Mouse (Mus musculus) liver, embryonic 16.5 days (tissue): ENCODE results near the gene Plcl1. TPM values are rescaled to one million over a fixed set of nuclear protein-coding genes. Genes with fewer than 3 reads are reported as not detected.

Experiments used
- ATAC-seq: fragments of 200-750 bp; cut with Nextera tagmentation; 2 replicates; pipeline ENCODE4 v1.8.0; 2017; ENCODE audit warnings: low read depth, mild to moderate bottlenecking, moderate number of reproducible peaks, moderate library complexity
- H3K27ac ChIP-seq: fragments of 300-500 bp; sonication (generic); 2 replicates; pipeline ENCODE4 v1.5.1; 2014; ENCODE audit warnings: mild to moderate bottlenecking, low read length
- H3K27me3 ChIP-seq: fragments of 300-500 bp; sonication (generic); 2 replicates; pipeline ENCODE4 v1.6.1; 2014; ENCODE audit warnings: low read depth, low read length, mixed read lengths; ENCODE audit not compliant: control insufficient read depth, insufficient read depth
- H3K36me3 ChIP-seq: fragments of 300-500 bp; sonication (generic); 2 replicates; pipeline ENCODE4 v1.6.1; 2014; ENCODE audit warnings: mild to moderate bottlenecking; ENCODE audit not compliant: control insufficient read depth, insufficient read depth
- H3K4me1 ChIP-seq: fragments of 300-500 bp; sonication (generic); 2 replicates; pipeline ENCODE4 v1.6.1; 2014; ENCODE audit warnings: low read depth, low read length, mixed read lengths; ENCODE audit not compliant: control insufficient read depth
- H3K4me2 ChIP-seq: fragments of 300-500 bp; sonication (generic); 2 replicates; pipeline ENCODE4 v1.6.1; 2014; ENCODE audit warnings: low read depth, low read length, mixed read lengths
- H3K4me3 ChIP-seq: fragments of 300-500 bp; sonication (generic); 2 replicates; pipeline ENCODE4 v1.5.1; 2014; ENCODE audit warnings: low read depth, mild to moderate bottlenecking, low read length
- H3K9ac ChIP-seq: fragments of 300-500 bp; sonication (generic); 2 replicates; pipeline ENCODE4 v1.6.1; 2014; ENCODE audit warnings: low read depth, low read length
- H3K9me3 ChIP-seq: fragments of 300-500 bp; sonication (generic); replicated peaks from 2 replicates; pipeline ENCODE4 v1.6.1; 2016; ENCODE audit warnings: low read length; ENCODE audit not compliant: control insufficient read depth
- whole genome bisulfite sequencing: fragments of 180-500 bp; shearing (Covaris S2); extraction: QIAGEN DNeasy Blood & Tissue Kit; methylation state at CpG from one replicate; pipeline ENCODE4 v1.1.7; 2014; ENCODE audit not compliant: insufficient replicate concordance; 5-methylcytosine and 5-hydroxymethylcytosine counted together
- polyA plus RNA-seq: library from polyadenylated mRNA; unstranded; fragments of >200 nt; fragmentation: Nextera tagmentation; extraction: Ambion mirVana; gene quantifications from 2 replicates; pipeline ENCODE4 v1.2.1, GENCODE M21; 2015

The Plcl1 gene
- polyA plus RNA-seq, 1 experiment from 2014 or later: 0.17 TPM

GRCm38 (mm10) chr1:55666798-55667197 lies 261.1 kb downstream of the Plcl1 start:
- no peak overlapping the region for H3K27ac ChIP-seq
- no peaks in the 10 kb centered on the region for H3K4me1 ChIP-seq
- no peaks in the 10 kb centered on the region for H3K27me3 ChIP-seq
- no peaks in the 10 kb centered on the region for H3K36me3 ChIP-seq
- no peak for ATAC-seq
- 41% methylated on average over 5 of the region's 5 CpGs for WGBS
- no peak overlapping the region for H3K4me3 ChIP-seq
- H3K4me2 ChIP-seq: no peak overlapping the region
- no peaks in the 10 kb centered on the region for H3K9me3 ChIP-seq
- no peak overlapping the region for H3K9ac ChIP-seq

- Histone ChIP-seq H3K4me1 (no peaks in the 10 kb centered on the region), H3K27me3 (no peaks in the 10 kb centered on the region), H3K36me3 (no peaks in the 10 kb centered on the region), H3K27ac (no peak overlapping the region), H3K4me2 (no peak overlapping the region), H3K9me3 (no peaks in the 10 kb centered on the region), H3K9ac (no peak overlapping the region), H3K4me3 (no peak overlapping the region)
- WGBS: 45% methylated on average over 4 of the region's 4 CpGs
- no peak for ATAC-seq
These were observed 263.0 kb downstream of the Plcl1 start for GRCm38 (mm10) chr1:55668622-55669237.

GRCm38 (mm10) chr1:55682676-55683075 lies 277.0 kb downstream of the Plcl1 start:
- no peak overlapping the region for H3K4me3 ChIP-seq
- ATAC-seq: no peak
- H3K9ac ChIP-seq: no peak overlapping the region
- H3K36me3 ChIP-seq: no peaks in the 10 kb centered on the region
- no peaks in the 10 kb centered on the region for H3K4me1 ChIP-seq
- WGBS: 61% methylated on average over 3 of the region's 3 CpGs
- H3K4me2 ChIP-seq: no peak overlapping the region
- no peaks in the 10 kb centered on the region for H3K9me3 ChIP-seq
- no peak overlapping the region for H3K27ac ChIP-seq
- H3K27me3 ChIP-seq: no peaks in the 10 kb centered on the region

- H3K4me2 ChIP-seq: no peak overlapping the region
- H3K9ac ChIP-seq: no peak overlapping the region
- WGBS: 67% methylated on average over 5 of the region's 5 CpGs
- no peak for ATAC-seq
- no peaks in the 10 kb centered on the region for H3K4me1 ChIP-seq
- no peak overlapping the region for H3K4me3 ChIP-seq
- no peaks in the 10 kb centered on the region for H3K36me3 ChIP-seq
- no peak overlapping the region for H3K27ac ChIP-seq
- H3K27me3 ChIP-seq: no peaks in the 10 kb centered on the region
- H3K9me3 ChIP-seq: no peaks in the 10 kb centered on the region
These were observed 280.5 kb downstream of the Plcl1 start for GRCm38 (mm10) chr1:55686261-55686660.

- no peak for ATAC-seq
- 33% methylated on average over 10 of the region's 10 CpGs for WGBS
- no peak overlapping the region for H3K4me3 ChIP-seq
- no peaks in the 10 kb centered on the region for H3K4me1 ChIP-seq
- no peaks in the 10 kb centered on the region for H3K27me3 ChIP-seq
- no peaks in the 10 kb centered on the region for H3K9me3 ChIP-seq
- no peaks in the 10 kb centered on the region for H3K36me3 ChIP-seq
- no peak overlapping the region for H3K9ac ChIP-seq
- H3K27ac ChIP-seq: no peak overlapping the region
- no peak overlapping the region for H3K4me2 ChIP-seq
These were observed 288.0 kb downstream of the Plcl1 start for GRCm38 (mm10) chr1:55693636-55694220.

GRCm38 (mm10) chr1:55696206-55696605 lies 290.5 kb downstream of the Plcl1 start:
- ATAC-seq: no peak
- H3K36me3 ChIP-seq: no peaks in the 10 kb centered on the region
- 76% methylated on average over 5 of the region's 5 CpGs for WGBS
- no peak overlapping the region for H3K9ac ChIP-seq
- H3K4me2 ChIP-seq: no peak overlapping the region
- no peaks in the 10 kb centered on the region for H3K27me3 ChIP-seq
- H3K27ac ChIP-seq: no peak overlapping the region
- no peaks in the 10 kb centered on the region for H3K9me3 ChIP-seq
- no peak overlapping the region for H3K4me3 ChIP-seq
- H3K4me1 ChIP-seq: no peaks in the 10 kb centered on the region

- no peak overlapping the region for H3K4me3 ChIP-seq
- WGBS: 64% methylated on average over 3 of the region's 3 CpGs
- H3K9me3 ChIP-seq: no peaks in the 10 kb centered on the region
- no peaks in the 10 kb centered on the region for H3K4me1 ChIP-seq
- no peak overlapping the region for H3K4me2 ChIP-seq
- ATAC-seq: no peak
- no peaks in the 10 kb centered on the region for H3K27me3 ChIP-seq
- no peaks in the 10 kb centered on the region for H3K36me3 ChIP-seq
- no peak overlapping the region for H3K9ac ChIP-seq
- no peak overlapping the region for H3K27ac ChIP-seq
These were observed 293.8 kb downstream of the Plcl1 start for GRCm38 (mm10) chr1:55699393-55699970.

GRCm38 (mm10) chr1:55700016-55700415 lies 294.3 kb downstream of the Plcl1 start:
- Histone ChIP-seq H3K4me3 (no peak overlapping the region), H3K4me1 (no peaks in the 10 kb centered on the region), H3K9me3 (no peaks in the 10 kb centered on the region), H3K36me3 (no peaks in the 10 kb centered on the region), H3K27me3 (no peaks in the 10 kb centered on the region), H3K9ac (no peak overlapping the region), H3K4me2 (no peak overlapping the region), H3K27ac (no peak overlapping the region)
- no peak for ATAC-seq
- WGBS: 70% methylated on average over 1 of the region's 1 CpGs

GRCm38 (mm10) chr1:55700726-55701125 lies 295.0 kb downstream of the Plcl1 start:
- no peak overlapping the region for H3K4me3 ChIP-seq
- no peak for ATAC-seq
- no peak overlapping the region for H3K9ac ChIP-seq
- no peaks in the 10 kb centered on the region for H3K9me3 ChIP-seq
- H3K27me3 ChIP-seq: no peaks in the 10 kb centered on the region
- H3K4me1 ChIP-seq: no peaks in the 10 kb centered on the region
- H3K4me2 ChIP-seq: no peak overlapping the region
- 63% methylated on average over 6 of the region's 6 CpGs for WGBS
- H3K36me3 ChIP-seq: no peaks in the 10 kb centered on the region
- no peak overlapping the region for H3K27ac ChIP-seq
